ENCODE assay signal across 8 mouse cellular contexts in genomic region chr14:49171867-49172581, GRCm38 (mm10). TPM values are rescaled to one million over a fixed set of nuclear protein-coding genes. Genes with fewer than 3 reads are reported as not detected.
A peak's percentile ranks its signal among the peaks of the same experiment; 100 is the strongest.
DNase-seq lines count a peak whose midpoint lies in the region; ATAC-seq and TF ChIP-seq lines count a peak whose summit lies in the region.

TSS of gene Naa30 (plus strand) at chr14:49172226.

- H3K4me2 ChIP-seq in forebrain, postnatal 0 days (ENCODE audit: low read depth): peak within 1 kb of the TSS; percentile 87
- H3K4me2 ChIP-seq in lung, embryonic 16.5 days (ENCODE audit: low read depth, low read length): peak within 1 kb of the TSS; percentile 84

- TF ChIP-seq RAD21 in MEL (IDR thresholded peaks at IDR 0.05; ENCODE audit: low read depth, low read length): no peak

- peaks cover 9 to 25% of the 10 kb centered on the region in 2 experiments for H3K36me3 ChIP-seq in MEL (ENCODE audit: control insufficient read depth in 1 of 2, insufficient read depth in 2 of 2, low read length in 2 of 2)
- no peaks in the 10 kb centered on the region for H3K36me3 ChIP-seq in forebrain, postnatal 0 days (ENCODE audit: insufficient read depth)
- H3K36me3 ChIP-seq in lung, embryonic 16.5 days (ENCODE audit: control insufficient read depth, insufficient read depth, low read length): no peaks in the 10 kb centered on the region

- peak within 1 kb of the TSS; percentile 48 for H3K27ac ChIP-seq in MEL (ENCODE audit: control insufficient read depth, low read depth, low read length)
- H3K27ac ChIP-seq in cerebellum, adult 2 months (ENCODE audit: insufficient read depth, low read length): peak within 1 kb of the TSS; percentile 32
- H3K27ac ChIP-seq in forebrain, postnatal 0 days (ENCODE audit: low read depth, low read length): peak within 1 kb of the TSS; percentile 88
- peak within 1 kb of the TSS; percentile 73 for H3K27ac ChIP-seq in lung, embryonic 16.5 days (ENCODE audit: low read length)

- peak; percentile 97 for DNase-seq in MEL (ENCODE audit: low read depth, low spot score)
- DNase-seq in cerebellum, adult 2 months: peak; percentile 95 to 96
- peak; percentile 93 for DNase-seq in forebrain, postnatal 0 days
- peak; percentile 80 for DNase-seq in layer of hippocampus, adult 9-10 months (ENCODE audit: low spot score)
- peak; percentile 85 for DNase-seq in ovary, postnatal 10 days (ENCODE audit: low spot score)
- DNase-seq in thymus, postnatal 10 days (ENCODE audit: low spot score in 2 of 2): peak; percentile 99

- H3K4me1 ChIP-seq in MEL (ENCODE audit: control insufficient read depth in 1 of 2, insufficient read depth in 2 of 2, low read length in 2 of 2): peaks cover 12 to 15% of the 10 kb centered on the region in 2 experiments
- no peaks in the 10 kb centered on the region; the same call in 1 of the 2 replicates for H3K4me1 ChIP-seq in cerebellum, adult 2 months (ENCODE audit: control insufficient read depth, insufficient read depth, low read length)
- peaks cover 15% of the 10 kb centered on the region for H3K4me1 ChIP-seq in forebrain, postnatal 0 days (ENCODE audit: insufficient read depth)
- peaks cover 19% of the 10 kb centered on the region for H3K4me1 ChIP-seq in lung, embryonic 16.5 days (replicated peaks; ENCODE audit: control insufficient read depth, insufficient read depth, low read length)

- under 1% methylated on average over 55 of the region's 86 CpGs for WGBS in cerebellum, adult 2 months
- under 1% methylated on average over 58 of the region's 86 CpGs for WGBS in forebrain, postnatal 0 days
- under 1% methylated on average over 47 of the region's 86 CpGs for WGBS in lung, embryonic 16.5 days

- peak within 1 kb of the TSS; percentile 88 for H3K9ac ChIP-seq in MEL (ENCODE audit: control insufficient read depth, low read depth, low read length, poor library complexity, severe bottlenecking)
- H3K9ac ChIP-seq in forebrain, postnatal 0 days: peak within 1 kb of the TSS; percentile 88
- peak within 1 kb of the TSS; percentile 98 for H3K9ac ChIP-seq in lung, embryonic 16.5 days (ENCODE audit: low read length)

- no peaks in the 10 kb centered on the region for H3K27me3 ChIP-seq in MEL (ENCODE audit: control insufficient read depth in 1 of 2, insufficient read depth in 2 of 2, low read length in 2 of 2)
- no peaks in the 10 kb centered on the region for H3K27me3 ChIP-seq in cerebellum, adult 2 months (ENCODE audit: control insufficient read depth, insufficient read depth, low read length)
- H3K27me3 ChIP-seq in forebrain, postnatal 0 days (ENCODE audit: insufficient read depth, low read length): no peaks in the 10 kb centered on the region
- H3K27me3 ChIP-seq in lung, embryonic 16.5 days (ENCODE audit: control insufficient read depth, insufficient read depth, low read depth, low read length): no peaks in the 10 kb centered on the region

- peak; percentile 69 to 88; a peak in 3 of 4 replicates for TF ChIP-seq POLR2A in MEL (IDR thresholded peaks at IDR 0.05; ENCODE audit: control insufficient read depth in 1 of 2, insufficient read depth in 1 of 2, low read depth in 1 of 2, low read length in 2 of 2, poor library complexity in 1 of 2)
- peak; percentile 61 for TF ChIP-seq POLR2A in cerebellum, adult 2 months (IDR thresholded peaks at IDR 0.05; ENCODE audit: borderline replicate concordance, insufficient read depth, low read length)

- no peak for TF ChIP-seq CTCF in MEL (IDR thresholded peaks at IDR 0.05 in 2 of 3, conservative IDR thresholded peaks at IDR 0.05 in 1 of 3; ENCODE audit: control insufficient read depth in 1 of 3, insufficient read depth in 1 of 3, low read depth in 2 of 3, low read length in 3 of 3, poor library complexity in 1 of 3, severe bottlenecking in 1 of 3)
- no peak for TF ChIP-seq CTCF in cerebellum, adult 2 months (IDR thresholded peaks at IDR 0.05; ENCODE audit: borderline replicate concordance, insufficient read depth, low read depth, low read length)
- no peak for TF ChIP-seq CTCF in forebrain, postnatal 0 days (IDR thresholded peaks at IDR 0.05; ENCODE audit: low read depth)

- H3K9me3 ChIP-seq in MEL (replicated peaks; ENCODE audit: insufficient read depth, low read length): no peaks in the 10 kb centered on the region
- no peaks in the 10 kb centered on the region for H3K9me3 ChIP-seq in forebrain, postnatal 0 days (ENCODE audit: low read length)
- no peaks in the 10 kb centered on the region for H3K9me3 ChIP-seq in lung, embryonic 16.5 days (ENCODE audit: control insufficient read depth, low read length)

- ATAC-seq in forebrain, postnatal 0 days: peak; percentile 92
- ATAC-seq in hematopoietic stem cell, adult 5-6 weeks (replicated peaks in 1 of 2; ENCODE audit: insufficient read depth in 1 of 2, low FRiP score in 2 of 2, low TSS enrichment in 1 of 2, low read depth in 1 of 2, poor library complexity in 2 of 2, severe bottlenecking in 2 of 2): peak; percentile 98
- ATAC-seq in lung, embryonic 16.5 days (ENCODE audit: low read depth): peak; percentile 96

- no peak; a peak in 1 of 4 replicates for TF ChIP-seq EP300 in MEL (IDR thresholded peaks at IDR 0.05; ENCODE audit: low read depth in 1 of 2, low read length in 2 of 2)

- H3K4me3 ChIP-seq in MEL (ENCODE audit: control insufficient read depth in 1 of 2, insufficient read depth in 1 of 2, low read depth in 2 of 2, low read length in 2 of 2): peak within 1 kb of the TSS; percentile 97
- peak within 1 kb of the TSS; percentile 67 for H3K4me3 ChIP-seq in cerebellum, adult 2 months (replicated peaks; ENCODE audit: insufficient read depth, low read depth, low read length)
- peak within 1 kb of the TSS; percentile 91 for H3K4me3 ChIP-seq in forebrain, postnatal 0 days (ENCODE audit: low read depth, low read length)
- H3K4me3 ChIP-seq in lung, embryonic 16.5 days (ENCODE audit: low read length): peak within 1 kb of the TSS; percentile 96

- peaks cover 28% of the 10 kb centered on the region for H3K79me2 ChIP-seq in MEL (ENCODE audit: control insufficient read depth, insufficient read depth, low read length, poor library complexity)

TF ChIP-seq in MEL, 35 proteins besides CTCF, POLR2A, EP300 and RAD21:
- TF ChIP-seq ETS1 (IDR thresholded peaks at IDR 0.05; ENCODE audit: low read depth, low read length) (peak; percentile 39; the same call in 1 of the 2 replicates), CHD2 (IDR thresholded peaks at IDR 0.05; ENCODE audit: low read length) (no peak), ZMIZ1 (IDR thresholded peaks at IDR 0.05; ENCODE audit: low read depth, low read length) (peak; percentile 70), TCF12 (IDR thresholded peaks at IDR 0.05; ENCODE audit: low read depth, low read length) (peak; percentile 63), BHLHE40 (IDR thresholded peaks at IDR 0.05; ENCODE audit: borderline replicate concordance, low read depth, low read length) (peak; percentile 85), GABPA (IDR thresholded peaks at IDR 0.05; ENCODE audit: low read depth, low read length) (no peak), SIN3A (IDR thresholded peaks at IDR 0.05; ENCODE audit: low read length) (peak; percentile 66), MAZ (IDR thresholded peaks at IDR 0.05; ENCODE audit: low read depth, low read length) (peak; percentile 66; the same call in 1 of the 2 replicates), CHD1 (IDR thresholded peaks at IDR 0.05; ENCODE audit: low read depth, low read length) (no peak), NELFE (IDR thresholded peaks at IDR 0.05; ENCODE audit: low read depth, low read length) (peak; percentile 77), ZC3H11A (IDR thresholded peaks at IDR 0.05; ENCODE audit: low read depth, low read length) (no peak), KAT2A (conservative IDR thresholded peaks at IDR 0.05; ENCODE audit: low read depth, low read length) (peak; percentile 62; the same call in 1 of the 2 replicates), POLR2AphosphoS2 (IDR thresholded peaks at IDR 0.05; ENCODE audit: low read length) (peak; percentile 37; the same call in 1 of the 2 replicates), HCFC1 (IDR thresholded peaks at IDR 0.05; ENCODE audit: low read depth, low read length) (peak; percentile 86), ZKSCAN1 (IDR thresholded peaks at IDR 0.05; ENCODE audit: low read depth, low read length) (no peak), NRF1 (IDR thresholded peaks at IDR 0.05; ENCODE audit: insufficient read depth, low read depth, low read length, poor library complexity, severe bottlenecking) (no peak), GATA1 (IDR thresholded peaks at IDR 0.05; ENCODE audit: low read depth, low read length) (no peak), TBP (IDR thresholded peaks at IDR 0.05; ENCODE audit: low read depth, low read length) (0 out of 2 replicates have a peak, but pooled peaks have one; percentile 41), MAX (IDR thresholded peaks at IDR 0.05; ENCODE audit: low read length) (peak; percentile 60), ELF1 (IDR thresholded peaks at IDR 0.05; ENCODE audit: low read depth, low read length) (peak; percentile 91), MXI1 (IDR thresholded peaks at IDR 0.05; ENCODE audit: low read depth, low read length) (peak; percentile 74), USF1 (IDR thresholded peaks at IDR 0.05; ENCODE audit: low read depth, low read length) (peak; percentile 65)

RNA-seq across cellular contexts. Expression of gene Naa30, which starts in this region (rescaled TPM):
- 15.9 and 16.4 TPM in 2 replicates for total RNA-seq in MEL (2012; rRNA removed)
- polyA plus RNA-seq in MEL (2012; ENCODE audit: insufficient read depth in 1 of 2, insufficient read length in 2 of 2, low read depth in 1 of 2, low replicate concordance in 2 of 2, missing spikeins in 1 of 2): 10 to 100 TPM; 18.7 to 32.6 TPM
- polyA plus RNA-seq in cerebellum, adult 2 months (2012; rRNA removed): 20.7 and 22.3 TPM in 2 replicates
- total RNA-seq in forebrain, postnatal 0 days (2014; rRNA removed): 38.9 and 56.9 TPM in 2 replicates
- 6.9 and 10.1 TPM in 2 replicates for polyA plus RNA-seq in forebrain, postnatal 0 days (2015; fragmentation: Nextera tagmentation; extraction: Ambion mirVana)
- 48.3 and 59.9 TPM in 2 replicates for total RNA-seq in hematopoietic stem cell, adult 5-6 weeks (2017)
- 6.9 and 7.7 TPM in 2 replicates for polyA plus RNA-seq in lung, embryonic 16.5 days (2015; fragmentation: Nextera tagmentation; extraction: Ambion mirVana)

Comparison
In these comparisons a context has a peak if more than half of its experiments do, and no peak if none do; other contexts are left out.
1. Peak in every context shown above with its lines: DNase-seq, ATAC-seq, H3K4me3 ChIP-seq and H3K27ac ChIP-seq.
2. H3K27ac ChIP-seq: peak in every context shown above with its lines; median percentile 88 in forebrain, postnatal 0 days; 73 in lung, embryonic 16.5 days; 48 in MEL; 32 in cerebellum, adult 2 months.